Mouse (Mus musculus): ENCODE measurements around the gene Gin1. TPM values are rescaled to one million over a fixed set of nuclear protein-coding genes. Genes with fewer than 3 reads are reported as not detected.

Gin1 gene
- polyA plus RNA-seq, 1 experiment, result 0.94 TPM

- no peaks in the 10 kb centered on the region for H3K4me1 ChIP-seq (ENCODE audit: control insufficient read depth, insufficient read depth, insufficient read length, low read length)
- H3K27me3 ChIP-seq (ENCODE audit: control insufficient read depth, insufficient read depth, low read length), result no peaks in the 10 kb centered on the region
- H3K36me3 ChIP-seq (ENCODE audit: control insufficient read depth, insufficient read depth, low read length), result peaks cover 9% of the 10 kb centered on the region
- no peak overlapping the region for H3K4me3 ChIP-seq (ENCODE audit: low read depth, low read length)
- TF ChIP-seq CTCF (IDR thresholded peaks at IDR 0.05; ENCODE audit: extremely low read depth, insufficient read length, insufficient replicate concordance, low read depth, low read length) (no peak), POLR2A (IDR thresholded peaks at IDR 0.05; ENCODE audit: low read depth, low read length) (no peak)
- 87% methylated on average over 11 of the region's 11 CpGs for WGBS
- no peak overlapping the region for H3K27ac ChIP-seq (ENCODE audit: insufficient read depth, low read depth, low read length)
Measured at GRCm38 (mm10) chr1:97785685-97786393, 15.9 kb downstream of the Gin1 start.

- Histone ChIP-seq H3K27me3 (ENCODE audit: control insufficient read depth, insufficient read depth, low read length) (no peaks in the 10 kb centered on the region), H3K36me3 (ENCODE audit: control insufficient read depth, insufficient read depth, low read length) (peaks cover 11% of the 10 kb centered on the region), H3K27ac (ENCODE audit: insufficient read depth, low read depth, low read length) (no peak overlapping the region), H3K4me3 (ENCODE audit: low read depth, low read length) (no peak overlapping the region), H3K4me1 (ENCODE audit: control insufficient read depth, insufficient read depth, insufficient read length, low read length) (no peaks in the 10 kb centered on the region)
- TF ChIP-seq CTCF (IDR thresholded peaks at IDR 0.05; ENCODE audit: extremely low read depth, insufficient read length, insufficient replicate concordance, low read depth, low read length), result no peak
- WGBS, result 65% methylated on average over 3 of the region's 3 CpGs
Measured at GRCm38 (mm10) chr1:97787674-97788073, 17.7 kb downstream of the Gin1 start.

GRCm38 (mm10) chr1:97788490-97788889 is 18.5 kb downstream of the Gin1 start:
- H3K4me3 ChIP-seq (ENCODE audit: low read depth, low read length), result no peak overlapping the region
- H3K4me1 ChIP-seq (ENCODE audit: control insufficient read depth, insufficient read depth, insufficient read length, low read length), result no peaks in the 10 kb centered on the region
- WGBS, result 84% methylated on average over 2 of the region's 2 CpGs
- H3K27ac ChIP-seq (ENCODE audit: insufficient read depth, low read depth, low read length), result no peak overlapping the region
- TF ChIP-seq CTCF (IDR thresholded peaks at IDR 0.05; ENCODE audit: extremely low read depth, insufficient read length, insufficient replicate concordance, low read depth, low read length) (no peak), POLR2A (IDR thresholded peaks at IDR 0.05; ENCODE audit: low read depth, low read length) (no peak)
- peaks cover 12% of the 10 kb centered on the region for H3K36me3 ChIP-seq (ENCODE audit: control insufficient read depth, insufficient read depth, low read length)
- no peaks in the 10 kb centered on the region for H3K27me3 ChIP-seq (ENCODE audit: control insufficient read depth, insufficient read depth, low read length)

DNA sequence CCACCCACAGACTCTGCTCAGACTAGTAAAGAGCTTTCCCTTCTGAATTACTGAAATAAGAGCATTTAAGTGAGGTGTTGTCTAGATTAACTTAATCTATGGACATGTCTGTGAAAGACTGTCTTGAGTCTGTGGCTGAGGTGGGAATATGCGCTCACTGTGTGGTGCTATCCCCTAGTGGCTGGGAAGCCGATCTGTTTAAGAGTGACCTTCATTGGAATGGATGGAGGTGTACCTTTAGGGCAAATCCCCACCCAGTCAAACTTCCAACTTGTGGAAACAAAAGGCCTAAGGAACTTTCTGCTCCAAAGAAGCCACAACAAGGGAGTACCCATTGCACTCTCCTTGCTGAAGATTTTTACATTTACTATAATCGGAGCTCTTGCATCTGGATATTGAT is 24.1 kb downstream of the Gin1 start:
- Histone ChIP-seq H3K27me3 (ENCODE audit: control insufficient read depth, insufficient read depth, low read length) (no peaks in the 10 kb centered on the region), H3K36me3 (ENCODE audit: control insufficient read depth, insufficient read depth, low read length) (peaks cover 3% of the 10 kb centered on the region; the same call in 1 of the 2 replicates), H3K27ac (ENCODE audit: insufficient read depth, low read depth, low read length) (no peak overlapping the region), H3K4me1 (ENCODE audit: control insufficient read depth, insufficient read depth, insufficient read length, low read length) (no peaks in the 10 kb centered on the region), H3K4me3 (ENCODE audit: low read depth, low read length) (no peak overlapping the region)
- 82% methylated on average over 3 of the region's 3 CpGs for WGBS
- TF ChIP-seq POLR2A (IDR thresholded peaks at IDR 0.05; ENCODE audit: low read depth, low read length), result no peak
- no peak for TF ChIP-seq CTCF (IDR thresholded peaks at IDR 0.05; ENCODE audit: extremely low read depth, insufficient read length, insufficient replicate concordance, low read depth, low read length)

- 53% methylated on average over 9 of the region's 9 CpGs for WGBS
- no peak overlapping the region for H3K27ac ChIP-seq (ENCODE audit: insufficient read depth, low read depth, low read length)
- TF ChIP-seq POLR2A (IDR thresholded peaks at IDR 0.05; ENCODE audit: low read depth, low read length) (no peak), CTCF (IDR thresholded peaks at IDR 0.05; ENCODE audit: extremely low read depth, insufficient read length, insufficient replicate concordance, low read depth, low read length) (no peak)
- H3K27me3 ChIP-seq (ENCODE audit: control insufficient read depth, insufficient read depth, low read length), result no peaks in the 10 kb centered on the region
- no peak overlapping the region for H3K4me3 ChIP-seq (ENCODE audit: low read depth, low read length)
- H3K36me3 ChIP-seq (ENCODE audit: control insufficient read depth, insufficient read depth, low read length), result peaks cover 3% of the 10 kb centered on the region; the same call in 1 of the 2 replicates
- H3K4me1 ChIP-seq (ENCODE audit: control insufficient read depth, insufficient read depth, insufficient read length, low read length), result no peaks in the 10 kb centered on the region
Measured at GRCm38 (mm10) chr1:97795936-97796335, 26.0 kb downstream of the Gin1 start.

DNA sequence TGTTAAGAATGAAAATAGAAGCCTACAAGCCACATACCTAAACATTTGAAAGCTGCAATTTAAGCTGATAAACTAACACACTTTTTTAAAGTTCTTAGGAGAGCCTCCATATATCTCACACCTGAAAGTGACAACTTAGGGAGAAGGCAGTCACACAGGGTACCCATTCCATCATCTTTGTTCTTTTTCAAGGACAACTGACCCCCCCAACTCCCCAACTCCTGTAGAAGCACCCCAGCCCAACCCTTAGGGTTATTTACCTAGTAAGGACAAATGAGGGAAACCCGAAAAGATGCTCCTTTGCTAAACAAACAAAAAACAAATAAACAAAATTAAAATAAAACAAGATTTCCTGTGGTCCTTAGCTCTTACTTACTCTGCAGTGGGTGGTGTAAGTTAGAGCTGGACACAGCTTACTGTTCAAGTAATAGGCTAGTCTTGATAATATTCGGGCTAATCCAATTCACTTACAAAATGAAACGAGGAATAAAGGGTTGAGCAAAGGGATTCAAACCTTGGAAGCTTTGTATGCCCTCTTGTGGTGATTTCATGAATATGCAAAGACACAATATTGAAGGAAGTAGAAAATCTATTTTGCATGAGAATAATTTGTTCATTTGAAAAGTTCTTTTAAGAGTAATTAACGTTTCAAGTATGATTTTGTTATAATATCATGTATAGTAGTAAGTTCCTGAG is 32.4 kb downstream of the Gin1 start:
- no peak overlapping the region for H3K27ac ChIP-seq (ENCODE audit: insufficient read depth, low read depth, low read length)
- TF ChIP-seq CTCF (IDR thresholded peaks at IDR 0.05; ENCODE audit: extremely low read depth, insufficient read length, insufficient replicate concordance, low read depth, low read length) (no peak), POLR2A (IDR thresholded peaks at IDR 0.05; ENCODE audit: low read depth, low read length) (no peak)
- no peaks in the 10 kb centered on the region for H3K36me3 ChIP-seq (ENCODE audit: control insufficient read depth, insufficient read depth, low read length)
- no peaks in the 10 kb centered on the region for H3K27me3 ChIP-seq (ENCODE audit: control insufficient read depth, insufficient read depth, low read length)
- H3K4me3 ChIP-seq (ENCODE audit: low read depth, low read length), result no peak overlapping the region
- no peaks in the 10 kb centered on the region for H3K4me1 ChIP-seq (ENCODE audit: control insufficient read depth, insufficient read depth, insufficient read length, low read length)
- WGBS, result 18% methylated on average over 4 of the region's 4 CpGs

DNA sequence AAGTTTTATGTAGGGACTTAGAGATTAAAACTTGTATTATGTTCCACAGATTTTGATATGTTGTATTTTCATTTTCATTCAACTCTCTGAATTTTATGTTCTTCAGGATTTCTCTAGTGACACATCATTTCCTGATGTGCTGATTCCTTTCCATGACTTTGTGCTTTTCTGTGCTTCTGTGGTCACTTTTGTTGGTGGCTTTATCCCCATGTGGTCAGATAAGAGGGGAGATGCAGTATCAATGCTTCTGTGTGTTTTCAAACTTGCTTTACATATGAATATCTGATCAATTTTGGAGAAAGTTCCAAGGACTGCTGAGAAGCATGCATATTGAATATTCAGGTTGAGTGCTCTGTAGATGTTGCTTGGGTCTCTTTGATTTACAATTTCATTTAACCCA is 34.5 kb downstream of the Gin1 start:
- H3K4me1 ChIP-seq (ENCODE audit: control insufficient read depth, insufficient read depth, insufficient read length, low read length), result no peaks in the 10 kb centered on the region
- no peak for TF ChIP-seq CTCF (IDR thresholded peaks at IDR 0.05; ENCODE audit: extremely low read depth, insufficient read length, insufficient replicate concordance, low read depth, low read length)
- TF ChIP-seq POLR2A (IDR thresholded peaks at IDR 0.05; ENCODE audit: low read depth, low read length), result no peak
- no peaks in the 10 kb centered on the region for H3K36me3 ChIP-seq (ENCODE audit: control insufficient read depth, insufficient read depth, low read length)
- H3K27ac ChIP-seq (ENCODE audit: insufficient read depth, low read depth, low read length), result no peak overlapping the region
- H3K4me3 ChIP-seq (ENCODE audit: low read depth, low read length), result no peak overlapping the region
- no peaks in the 10 kb centered on the region for H3K27me3 ChIP-seq (ENCODE audit: control insufficient read depth, insufficient read depth, low read length)
